Mouse (Mus musculus): ENCODE measurements around the gene Tle2. TPM values are rescaled to one million over a fixed set of nuclear protein-coding genes. Genes with fewer than 3 reads are reported as not detected.

Tle2 gene
- polyA plus RNA-seq, 1 experiment = 97.8 TPM

DNA sequence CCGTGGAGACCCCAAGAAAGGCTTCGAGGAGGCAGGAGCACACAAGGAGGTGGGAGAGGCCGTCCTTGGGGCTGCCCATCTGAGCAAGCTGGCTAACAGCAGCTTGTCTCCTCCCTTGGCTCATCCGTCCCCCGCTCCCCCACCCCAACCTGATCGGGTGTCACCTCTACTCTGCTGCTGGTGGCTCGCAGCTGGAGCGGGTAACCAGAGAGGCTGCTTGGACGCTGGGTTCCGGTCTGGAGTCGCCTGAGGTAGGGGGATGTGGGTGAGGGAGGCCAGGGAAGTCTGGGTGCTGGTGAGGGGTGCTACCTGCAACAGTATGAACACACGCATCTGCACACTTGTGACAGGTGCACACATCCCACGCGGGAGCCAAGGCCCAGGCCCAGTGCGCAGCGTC is 54.0 kb downstream of the Tle2 start, which contains the start of gene Ankrd24:
TSS of gene Ankrd24 (plus strand) at position 151 of the 400 bp plus-strand sequence.
- Histone ChIP-seq H3K4me1 (ENCODE audit: control insufficient read depth, insufficient read depth, low read length) (no peaks in the 10 kb centered on the region), H3K4me3 (ENCODE audit: insufficient read depth, low read length) (peak within 1 kb of the TSS; percentile 71)
- TF ChIP-seq CTCF (IDR thresholded peaks at IDR 0.05; ENCODE audit: extremely low read depth, insufficient read depth, low read length) (no peak), POLR2A (IDR thresholded peaks at IDR 0.05; ENCODE audit: extremely low read depth, insufficient read depth, low read length) (no peak)

DNA sequence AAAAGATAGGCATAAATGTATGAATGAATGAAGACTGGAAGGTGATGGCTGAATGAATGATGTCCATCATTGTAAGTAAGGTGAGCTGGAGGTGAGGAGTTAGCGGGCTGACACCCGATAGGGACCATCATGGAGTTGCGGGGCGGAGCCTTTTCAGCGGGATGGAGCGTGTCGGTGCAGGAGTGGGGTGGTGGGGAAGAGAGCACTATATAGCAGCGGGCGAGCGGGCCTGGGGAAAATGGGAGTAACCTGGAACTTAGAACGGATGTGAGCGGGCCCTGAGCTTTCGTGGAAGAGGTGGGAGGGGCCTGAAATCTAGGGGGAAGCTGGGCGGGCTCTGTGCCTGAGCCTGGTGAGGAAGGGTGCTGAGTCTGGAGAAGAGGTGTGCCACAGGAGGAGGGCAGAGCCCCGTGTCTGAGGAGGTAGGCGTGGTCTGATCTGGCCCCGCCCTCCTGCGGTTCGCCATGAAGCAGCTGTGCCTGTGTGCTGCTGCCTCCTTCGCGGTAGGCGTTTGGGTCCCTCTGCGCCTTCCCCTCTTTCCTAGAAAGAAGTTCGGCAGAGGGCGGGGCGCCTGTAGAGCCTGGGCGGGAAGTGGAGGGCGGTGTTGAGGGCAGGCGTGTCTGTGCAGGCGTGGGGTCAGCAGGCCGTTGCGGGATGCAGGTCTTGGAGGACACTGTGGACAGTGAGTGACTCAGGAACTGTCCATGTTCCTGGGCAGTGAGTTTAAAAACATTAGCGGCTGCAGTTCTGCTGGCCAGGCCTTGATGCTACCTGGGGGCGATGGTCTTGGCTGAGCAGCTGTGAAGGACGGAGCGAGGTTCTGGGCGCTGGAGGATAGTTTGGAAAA is 59.1 kb downstream of the Tle2 start:
- no peak for TF ChIP-seq CTCF (IDR thresholded peaks at IDR 0.05; ENCODE audit: extremely low read depth, insufficient read depth, low read length)
- TF ChIP-seq POLR2A (IDR thresholded peaks at IDR 0.05; ENCODE audit: extremely low read depth, insufficient read depth, low read length) = peak; percentile 83; the same call in 1 of the 2 replicates
- Histone ChIP-seq H3K4me3 (ENCODE audit: insufficient read depth, low read length) (peak overlapping the region; percentile 32), H3K27ac (ENCODE audit: insufficient read depth, low read length) (no peak overlapping the region), H3K4me1 (ENCODE audit: control insufficient read depth, insufficient read depth, low read length) (no peaks in the 10 kb centered on the region)

More for the DNA sequence above, 54.0 kb downstream of the Tle2 start, which contains the start of gene Ankrd24:
- peak within 1 kb of the TSS; percentile 14; the same call in 1 of the 2 replicates for H3K27ac ChIP-seq (ENCODE audit: insufficient read depth, low read length)

DNA sequence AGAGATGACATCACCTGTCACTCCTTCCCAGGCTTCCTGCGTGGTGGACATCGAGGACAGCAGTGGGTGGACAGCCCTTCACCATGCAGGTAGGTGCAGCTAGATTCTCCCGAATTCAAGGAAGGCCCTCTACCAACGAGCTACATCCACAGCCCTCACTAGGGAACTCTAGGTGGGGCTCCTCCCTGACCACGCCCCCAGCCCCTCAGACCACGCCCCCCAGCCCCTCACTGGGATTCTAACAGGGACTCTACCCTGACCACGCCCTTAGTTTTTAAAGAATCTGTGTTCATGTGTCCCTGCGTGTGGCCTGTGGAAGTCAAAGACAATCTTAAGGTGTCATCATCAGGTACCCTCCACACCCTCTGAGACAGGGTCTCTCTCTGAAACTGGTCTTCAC is 62.0 kb downstream of the Tle2 start:
- Histone ChIP-seq H3K27ac (ENCODE audit: insufficient read depth, low read length) (no peak overlapping the region), H3K4me3 (ENCODE audit: insufficient read depth, low read length) (no peak overlapping the region), H3K4me1 (ENCODE audit: control insufficient read depth, insufficient read depth, low read length) (no peaks in the 10 kb centered on the region)
- TF ChIP-seq POLR2A (IDR thresholded peaks at IDR 0.05; ENCODE audit: extremely low read depth, insufficient read depth, low read length) (no peak), CTCF (IDR thresholded peaks at IDR 0.05; ENCODE audit: extremely low read depth, insufficient read depth, low read length) (no peak)

DNA sequence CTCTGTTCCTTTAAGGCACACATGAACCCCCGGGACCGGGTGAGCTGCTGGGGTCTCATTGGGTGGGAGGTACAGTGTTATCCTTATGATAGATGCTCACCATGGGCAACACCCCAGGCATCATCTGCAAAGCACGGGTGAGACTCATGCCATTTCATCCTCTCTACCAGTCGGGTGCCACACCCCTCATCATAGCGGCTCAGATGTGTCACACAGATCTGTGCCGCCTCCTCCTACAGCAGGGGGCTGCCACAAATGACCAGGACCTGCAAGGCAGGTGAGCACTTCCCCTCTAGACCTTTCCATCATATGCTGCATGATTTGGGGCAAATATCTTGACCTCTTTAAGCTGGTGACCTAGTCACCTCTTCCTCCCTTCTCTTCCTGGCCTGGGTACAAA is 63.7 kb downstream of the Tle2 start:
- Histone ChIP-seq H3K27ac (ENCODE audit: insufficient read depth, low read length) (no peak overlapping the region), H3K4me3 (ENCODE audit: insufficient read depth, low read length) (no peak overlapping the region), H3K4me1 (ENCODE audit: control insufficient read depth, insufficient read depth, low read length) (peaks cover 15% of the 10 kb centered on the region)
- TF ChIP-seq CTCF (IDR thresholded peaks at IDR 0.05; ENCODE audit: extremely low read depth, insufficient read depth, low read length) = no peak
- TF ChIP-seq POLR2A (IDR thresholded peaks at IDR 0.05; ENCODE audit: extremely low read depth, insufficient read depth, low read length) = no peak

Other genes with a start within 250 kb of the Tle2 start
- gene Tbxa2r, start 245.8 kb upstream of the Tle2 start, polyA plus RNA-seq (2012; rRNA removed) = 2.7 and 2.9 TPM in 2 replicates
- 1.2 and 1.4 TPM in 2 replicates for gene Gipc3, start 231.3 kb upstream of the Tle2 start, polyA plus RNA-seq (2012; rRNA removed)
- gene Hmg20b, start 224.1 kb upstream of the Tle2 start, polyA plus RNA-seq (2012; rRNA removed) = 34.4 and 36.3 TPM in 2 replicates
- gene Mfsd12, start 217.1 kb upstream of the Tle2 start, polyA plus RNA-seq (2012; rRNA removed) = 30.1 and 30.8 TPM in 2 replicates
- gene 4930404N11Rik, start 208.7 kb upstream of the Tle2 start, polyA plus RNA-seq (2012; rRNA removed) = 0.45 and 0.52 TPM in 2 replicates
- gene Fzr1, start 196.0 kb upstream of the Tle2 start, polyA plus RNA-seq (2012; rRNA removed) = 75.5 and 76.0 TPM in 2 replicates
- 106 and 108 TPM in 2 replicates for gene Dohh, start 190.1 kb upstream of the Tle2 start, polyA plus RNA-seq (2012; rRNA removed)
- 5.8 and 5.9 TPM in 2 replicates for gene Gm48551, start 190.1 kb upstream of the Tle2 start, polyA plus RNA-seq (2012; rRNA removed)
- gene Gm48552, start 185.6 kb upstream of the Tle2 start, polyA plus RNA-seq (2012; rRNA removed) = 6.8 and 7.8 TPM in 2 replicates
- gene Smim24, start 181.5 kb upstream of the Tle2 start, polyA plus RNA-seq (2012; rRNA removed) = 2.5 and 3.0 TPM in 2 replicates
- 52.2 and 54.5 TPM in 2 replicates for gene Nfic, start 118.9 kb upstream of the Tle2 start, polyA plus RNA-seq (2012; rRNA removed)
- gene Celf5, start 91.9 kb upstream of the Tle2 start, polyA plus RNA-seq (2012; rRNA removed) = 307 and 309 TPM in 2 replicates
- 124 and 129 TPM in 2 replicates for gene Ncln, start 78.2 kb upstream of the Tle2 start, polyA plus RNA-seq (2012; rRNA removed)
- gene S1pr4, start 74.4 kb upstream of the Tle2 start, polyA plus RNA-seq (2012; rRNA removed) = 0.87 and 1.1 TPM in 2 replicates
- gene Gna15, start 50.3 kb upstream of the Tle2 start, polyA plus RNA-seq (2012; rRNA removed) = 3.4 and 3.9 TPM in 2 replicates
- gene Gna11, start 29.4 kb upstream of the Tle2 start, polyA plus RNA-seq (2012; rRNA removed) = 147 and 154 TPM in 2 replicates
- 897 and 916 TPM in 2 replicates for gene Aes, start 15.1 kb upstream of the Tle2 start, polyA plus RNA-seq (2012; rRNA removed)
- 21.2 and 25.3 TPM in 2 replicates for gene Tle6, start 26.5 kb downstream of the Tle2 start, polyA plus RNA-seq (2012; rRNA removed)
- gene BC025920, start 31.7 kb downstream of the Tle2 start, polyA plus RNA-seq (2012; rRNA removed) = 3.7 and 4.2 TPM in 2 replicates
- 31.2 and 33.3 TPM in 2 replicates for gene Sirt6, start 53.2 kb downstream of the Tle2 start, polyA plus RNA-seq (2012; rRNA removed)
- gene Ankrd24, start 54.0 kb downstream of the Tle2 start, polyA plus RNA-seq (2012; rRNA removed) = 143 and 144 TPM in 2 replicates
- 3.1 and 3.3 TPM in 2 replicates for gene Gm10778, start 74.5 kb downstream of the Tle2 start, polyA plus RNA-seq (2012; rRNA removed)
- gene Zfp433, start 130.3 kb downstream of the Tle2 start, polyA plus RNA-seq (2012; rRNA removed) = 5.0 and 7.1 TPM in 2 replicates
- gene Gm3055, start 196.6 kb downstream of the Tle2 start, polyA plus RNA-seq (2012; rRNA removed) = 6.2 and 6.9 TPM in 2 replicates
- gene Gm4767, start 237.6 kb downstream of the Tle2 start, polyA plus RNA-seq (2012; rRNA removed) = 0.49 and 0.65 TPM in 2 replicates

All from cortical plate, adult 2 months (tissue).